Mouse (Mus musculus) forebrain, embryonic 12.5 days (tissue): ENCODE measurements around the gene Megf11. TPM values are rescaled to one million over a fixed set of nuclear protein-coding genes. Genes with fewer than 3 reads are reported as not detected.

ENCODE experiments used
- ATAC-seq: fragments of 200-750 bp; cut with Nextera tagmentation; 2 replicates; pipeline ENCODE4 v1.8.0; 2017; ENCODE audit warnings: moderate TSS enrichment; ENCODE audit not compliant: low FRiP score
- H3K27ac ChIP-seq: fragments of 300-500 bp; sonication (generic); 2 replicates; pipeline ENCODE4 v1.5.1; 2016; ENCODE audit warnings: mild to moderate bottlenecking
- H3K27me3 ChIP-seq: fragments of 300-500 bp; sonication (generic); 2 replicates; pipeline ENCODE4 v1.6.1; 2016; ENCODE audit warnings: mild to moderate bottlenecking
- H3K36me3 ChIP-seq: fragments of 300-500 bp; sonication (generic); replicated peaks from 2 replicates; pipeline ENCODE4 v1.6.1; 2016; ENCODE audit warnings: mild to moderate bottlenecking
- H3K4me1 ChIP-seq: fragments of 300-500 bp; sonication (generic); 2 replicates; pipeline ENCODE4 v1.6.1; 2016
- H3K4me2 ChIP-seq: fragments of 300-500 bp; sonication (generic); 2 replicates; pipeline ENCODE4 v1.6.1; 2016; ENCODE audit warnings: mild to moderate bottlenecking, moderate library complexity
- H3K4me3 ChIP-seq: fragments of 300-500 bp; sonication (generic); replicated peaks from 2 replicates; pipeline ENCODE4 v1.5.1; 2016; ENCODE audit warnings: mild to moderate bottlenecking
- H3K9ac ChIP-seq: fragments of 300-500 bp; sonication (generic); 2 replicates; pipeline ENCODE4 v1.6.1; 2016; ENCODE audit warnings: mild to moderate bottlenecking
- H3K9me3 ChIP-seq: fragments of 300-500 bp; sonication (generic); 2 replicates; pipeline ENCODE4 v1.6.1; 2016
- WGBS: fragments of 180-500 bp; shearing (Covaris S2); methylation state at CpG from one replicate; pipeline ENCODE4 v1.1.7; 2016; 5-methylcytosine and 5-hydroxymethylcytosine counted together
- polyA plus RNA-seq: library from polyadenylated mRNA; unstranded; fragments of >200 nt; fragmentation: Nextera tagmentation; extraction: Ambion mirVana; gene quantifications from 2 replicates; pipeline ENCODE4 v1.2.1, GENCODE M21; 2016

Megf11 gene
- polyA plus RNA-seq, 1 experiment from 2014 or later = 3.8 TPM

- ATAC-seq = no peak
- 84% methylated on average over 1 of the region's 1 CpGs for WGBS
- H3K9ac ChIP-seq = no peak overlapping the region
- no peak overlapping the region for H3K4me2 ChIP-seq
- H3K4me1 ChIP-seq = peaks cover 62% of the 10 kb centered on the region
- no peak overlapping the region for H3K4me3 ChIP-seq
- no peaks in the 10 kb centered on the region for H3K36me3 ChIP-seq
- H3K27me3 ChIP-seq = peaks cover 81% of the 10 kb centered on the region
- no peaks in the 10 kb centered on the region for H3K9me3 ChIP-seq
- no peak overlapping the region for H3K27ac ChIP-seq
These were observed 221.6 kb downstream of the Megf11 start for GRCm38 (mm10) chr9:64607049-64607448.

- Histone ChIP-seq H3K27me3 (peaks cover 66% of the 10 kb centered on the region), H3K4me2 (no peak overlapping the region), H3K27ac (0 out of 2 replicates have a peak overlapping the region, but pooled peaks have one; percentile 39), H3K4me3 (no peak overlapping the region), H3K9me3 (no peaks in the 10 kb centered on the region), H3K4me1 (peaks cover 70% of the 10 kb centered on the region), H3K9ac (no peak overlapping the region), H3K36me3 (no peaks in the 10 kb centered on the region)
- 24% methylated on average over 3 of the region's 3 CpGs for WGBS
- ATAC-seq = no peak
These were observed 224.1 kb downstream of the Megf11 start for GRCm38 (mm10) chr9:64609546-64609945.

- peak overlapping the region; percentile 67 for H3K27ac ChIP-seq
- peaks cover 72% of the 10 kb centered on the region for H3K27me3 ChIP-seq
- peak overlapping the region; percentile 29 for H3K4me2 ChIP-seq
- H3K9me3 ChIP-seq = no peaks in the 10 kb centered on the region
- peaks cover 42% of the 10 kb centered on the region for H3K4me1 ChIP-seq
- H3K4me3 ChIP-seq = no peak overlapping the region
- no peak overlapping the region for H3K9ac ChIP-seq
- H3K36me3 ChIP-seq = no peaks in the 10 kb centered on the region
- ATAC-seq = peak; percentile 60; the same call in 1 of the 2 replicates
- 5% methylated on average over 7 of the region's 7 CpGs for WGBS
These were observed 226.9 kb downstream of the Megf11 start for GRCm38 (mm10) chr9:64612121-64612983.

GRCm38 (mm10) chr9:64612984-64613649, 227.7 kb downstream of the Megf11 start:
- 33% methylated on average over 7 of the region's 7 CpGs for WGBS
- Histone ChIP-seq H3K4me2 (no peak overlapping the region), H3K9me3 (no peaks in the 10 kb centered on the region), H3K27me3 (peaks cover 69% of the 10 kb centered on the region), H3K4me3 (no peak overlapping the region), H3K36me3 (no peaks in the 10 kb centered on the region), H3K9ac (no peak overlapping the region), H3K27ac (peak overlapping the region; percentile 67; the same call in 1 of the 2 replicates), H3K4me1 (peaks cover 39% of the 10 kb centered on the region)
- ATAC-seq = peak; percentile 9; the same call in 1 of the 2 replicates

- Histone ChIP-seq H3K27ac (no peak overlapping the region), H3K4me2 (no peak overlapping the region), H3K4me3 (no peak overlapping the region), H3K36me3 (no peaks in the 10 kb centered on the region), H3K27me3 (peaks cover 53% of the 10 kb centered on the region), H3K9ac (no peak overlapping the region), H3K4me1 (peaks cover 25% of the 10 kb centered on the region), H3K9me3 (no peaks in the 10 kb centered on the region)
- WGBS = 67% methylated on average over 5 of the region's 5 CpGs
- ATAC-seq = no peak
These were observed 232.0 kb downstream of the Megf11 start for GRCm38 (mm10) chr9:64617413-64617812.

- Histone ChIP-seq H3K4me3 (no peak overlapping the region), H3K9ac (no peak overlapping the region), H3K9me3 (no peaks in the 10 kb centered on the region), H3K4me1 (peaks cover 19% of the 10 kb centered on the region), H3K27ac (no peak overlapping the region), H3K36me3 (no peaks in the 10 kb centered on the region), H3K4me2 (no peak overlapping the region), H3K27me3 (peaks cover 57% of the 10 kb centered on the region)
- no peak for ATAC-seq
- 88% methylated on average over 3 of the region's 3 CpGs for WGBS
These were observed 233.0 kb downstream of the Megf11 start for GRCm38 (mm10) chr9:64618433-64618832.

- H3K9me3 ChIP-seq = no peaks in the 10 kb centered on the region
- WGBS = 79% methylated on average over 10 of the region's 10 CpGs
- H3K4me2 ChIP-seq = no peak overlapping the region
- no peaks in the 10 kb centered on the region for H3K36me3 ChIP-seq
- H3K27ac ChIP-seq = no peak overlapping the region
- no peak overlapping the region for H3K4me3 ChIP-seq
- ATAC-seq = no peak
- H3K9ac ChIP-seq = no peak overlapping the region
- H3K27me3 ChIP-seq = peaks cover 52% of the 10 kb centered on the region
- peaks cover 16% of the 10 kb centered on the region for H3K4me1 ChIP-seq
These were observed 234.0 kb downstream of the Megf11 start for GRCm38 (mm10) chr9:64619440-64619839.

GRCm38 (mm10) chr9:64620596-64620995, 235.2 kb downstream of the Megf11 start:
- Histone ChIP-seq H3K4me3 (no peak overlapping the region), H3K27me3 (peaks cover 40% of the 10 kb centered on the region), H3K4me1 (peaks cover 18% of the 10 kb centered on the region), H3K27ac (no peak overlapping the region), H3K9me3 (no peaks in the 10 kb centered on the region), H3K36me3 (no peaks in the 10 kb centered on the region), H3K4me2 (no peak overlapping the region), H3K9ac (no peak overlapping the region)
- no peak for ATAC-seq
- WGBS = 75% methylated on average over 8 of the region's 8 CpGs

GRCm38 (mm10) chr9:64621499-64622296, 236.3 kb downstream of the Megf11 start:
- H3K4me1 ChIP-seq = peaks cover 26% of the 10 kb centered on the region
- no peak overlapping the region for H3K27ac ChIP-seq
- no peak overlapping the region for H3K4me2 ChIP-seq
- H3K9ac ChIP-seq = no peak overlapping the region
- no peaks in the 10 kb centered on the region for H3K9me3 ChIP-seq
- no peaks in the 10 kb centered on the region for H3K36me3 ChIP-seq
- 34% methylated on average over 5 of the region's 5 CpGs for WGBS
- no peak overlapping the region for H3K4me3 ChIP-seq
- H3K27me3 ChIP-seq = peaks cover 32% of the 10 kb centered on the region
- ATAC-seq = peak; percentile 27; the same call in 1 of the 2 replicates

- Histone ChIP-seq H3K36me3 (no peaks in the 10 kb centered on the region), H3K27ac (no peak overlapping the region), H3K4me2 (no peak overlapping the region), H3K9me3 (no peaks in the 10 kb centered on the region), H3K4me3 (no peak overlapping the region), H3K9ac (no peak overlapping the region), H3K27me3 (peaks cover 32% of the 10 kb centered on the region), H3K4me1 (peaks cover 26% of the 10 kb centered on the region)
- 90% methylated on average over 4 of the region's 4 CpGs for WGBS
- ATAC-seq = no peak
These were observed 237.9 kb downstream of the Megf11 start for GRCm38 (mm10) chr9:64623361-64623760.

GRCm38 (mm10) chr9:64624536-64624935, 239.1 kb downstream of the Megf11 start:
- Histone ChIP-seq H3K27ac (no peak overlapping the region), H3K27me3 (peaks cover 27% of the 10 kb centered on the region), H3K9ac (no peak overlapping the region), H3K36me3 (no peaks in the 10 kb centered on the region), H3K4me3 (no peak overlapping the region), H3K4me2 (no peak overlapping the region), H3K4me1 (peaks cover 26% of the 10 kb centered on the region), H3K9me3 (no peaks in the 10 kb centered on the region)
- no peak for ATAC-seq
- WGBS = 70% methylated on average over 8 of the region's 8 CpGs

- no peak overlapping the region for H3K4me3 ChIP-seq
- H3K4me2 ChIP-seq = no peak overlapping the region
- ATAC-seq = no peak
- peaks cover 16% of the 10 kb centered on the region for H3K27me3 ChIP-seq
- peaks cover 14% of the 10 kb centered on the region for H3K4me1 ChIP-seq
- no peaks in the 10 kb centered on the region for H3K9me3 ChIP-seq
- no peak overlapping the region for H3K9ac ChIP-seq
- no peaks in the 10 kb centered on the region for H3K36me3 ChIP-seq
- WGBS = 48% methylated on average over 1 of the region's 1 CpGs
- no peak overlapping the region for H3K27ac ChIP-seq
These were observed 244.4 kb downstream of the Megf11 start for GRCm38 (mm10) chr9:64629802-64630201.
